Mouse (Mus musculus) NIH3T3 (cell line): ENCODE measurements at regions not wholly inside any gene's neighbourhood (a gene's known extent, or its start where the extent isn't known, plus 50 kb on each side); places are given as distances from the start of the nearest gene placed in this dataset.

ENCODE experiments used
- DNase-seq: peaks from one replicate; pipeline ENCODE4 v3.0.0-alpha.2; 2012; ENCODE audit warnings: low read depth

GRCm38 (mm10) chr2:139120905-139121304 is 372.8 kb upstream of the Sptlc3 start:
- DNase-seq, result no peak

GRCm38 (mm10) chr2:139132121-139132520 is 361.6 kb upstream of the Sptlc3 start:
- DNase-seq, result no peak

GRCm38 (mm10) chr2:139147004-139147403 is 346.7 kb upstream of the Sptlc3 start:
- no peak for DNase-seq

GRCm38 (mm10) chr2:139179641-139180040 is 314.1 kb upstream of the Sptlc3 start:
- no peak for DNase-seq

- no peak for DNase-seq
Measured at GRCm38 (mm10) chr2:139198281-139198680, 295.4 kb upstream of the Sptlc3 start.

- no peak for DNase-seq
Measured at GRCm38 (mm10) chr2:139207649-139208048, 286.1 kb upstream of the Sptlc3 start.

- DNase-seq, result no peak
Measured at GRCm38 (mm10) chr2:139220757-139221400, 272.8 kb upstream of the Sptlc3 start.

- DNase-seq, result no peak
Measured at GRCm38 (mm10) chr2:139230453-139230852, 263.3 kb upstream of the Sptlc3 start.

- no peak for DNase-seq
Measured at GRCm38 (mm10) chr2:139250138-139250537, 243.6 kb upstream of the Sptlc3 start.

- DNase-seq, result no peak
Measured at GRCm38 (mm10) chr2:139267119-139267518, 226.6 kb upstream of the Sptlc3 start.

GRCm38 (mm10) chr2:139276581-139276980 is 217.1 kb upstream of the Sptlc3 start:
- DNase-seq, result no peak

GRCm38 (mm10) chr2:139277571-139277970 is 216.1 kb upstream of the Sptlc3 start:
- no peak for DNase-seq

- DNase-seq, result no peak
Measured at GRCm38 (mm10) chr2:139281056-139281455, 212.7 kb upstream of the Sptlc3 start.

- DNase-seq, result no peak
Measured at GRCm38 (mm10) chr2:139284315-139284714, 209.4 kb upstream of the Sptlc3 start.

- no peak for DNase-seq
Measured at GRCm38 (mm10) chr2:139286446-139286845, 207.3 kb upstream of the Sptlc3 start.

- DNase-seq, result peak; percentile 20
Measured at GRCm38 (mm10) chr2:139298541-139299152, 195.1 kb upstream of the Sptlc3 start.

- no peak for DNase-seq
Measured at GRCm38 (mm10) chr2:139311401-139311812, 182.3 kb upstream of the Sptlc3 start.

GRCm38 (mm10) chr2:139312053-139312452 is 181.7 kb upstream of the Sptlc3 start:
- DNase-seq, result no peak

- no peak for DNase-seq
Measured at GRCm38 (mm10) chr2:139322509-139322908, 171.2 kb upstream of the Sptlc3 start.

- no peak for DNase-seq
Measured at GRCm38 (mm10) chr2:139325501-139325900, 168.2 kb upstream of the Sptlc3 start.

- no peak for DNase-seq
Measured at GRCm38 (mm10) chr2:139334681-139335080, 159.0 kb upstream of the Sptlc3 start.

- no peak for DNase-seq
Measured at GRCm38 (mm10) chr2:139338240-139338639, 155.5 kb upstream of the Sptlc3 start.

- no peak for DNase-seq
Measured at GRCm38 (mm10) chr2:139356280-139357010, 137.3 kb upstream of the Sptlc3 start.
